In the genomic region with DNA sequence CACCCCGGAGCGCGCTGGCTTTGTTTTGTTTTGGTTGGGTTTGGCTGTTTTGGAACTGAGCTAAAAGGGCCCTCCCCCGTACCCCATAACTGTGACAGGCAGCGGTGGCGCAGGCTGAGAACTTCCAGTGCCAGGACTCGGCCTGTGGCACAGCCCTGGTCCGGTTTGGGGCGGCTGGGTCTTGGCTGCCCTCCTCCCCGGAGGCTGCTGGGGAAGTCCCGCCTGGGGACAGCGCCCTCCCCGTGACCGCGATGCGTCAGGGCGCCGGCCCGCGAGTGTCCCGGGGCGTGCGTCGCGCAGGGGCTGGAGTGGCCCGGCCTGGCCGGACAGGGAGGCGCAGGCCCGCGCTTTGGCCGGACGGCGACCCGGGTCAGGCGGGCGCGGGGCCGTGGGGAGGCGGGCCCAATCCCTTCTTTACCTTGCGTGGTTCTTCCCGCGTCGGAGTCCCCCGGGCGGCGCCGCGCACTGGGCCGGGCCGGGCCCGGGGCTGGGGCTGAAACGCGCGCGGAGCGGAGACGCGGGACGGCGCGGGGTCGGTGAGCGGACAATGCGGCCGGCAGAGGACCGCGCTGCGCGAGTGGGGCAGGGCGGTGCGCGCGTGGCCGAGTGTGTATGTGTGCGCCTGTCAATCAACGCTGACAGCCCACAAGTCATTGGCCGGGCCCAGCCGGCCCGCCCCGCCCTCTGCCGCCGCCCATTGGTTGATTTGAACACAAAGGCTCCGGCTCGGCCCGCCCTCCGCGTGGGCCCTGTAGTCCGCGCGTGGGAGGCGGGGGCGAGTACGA, we compare ENCODE assay signal across 8 mouse cellular contexts. TPM values are rescaled to one million over a fixed set of nuclear protein-coding genes. Genes with fewer than 3 reads are reported as not detected.
DNase-seq lines count a peak whose midpoint lies in the region; ATAC-seq and TF ChIP-seq lines count a peak whose summit lies in the region.

A gene (minus strand): TSS at position 616 of the 785 bp plus-strand sequence.

- ATAC-seq in heart, embryonic 14.5 days (ENCODE audit: insufficient number of reproducible peaks, insufficient read depth, low FRiP score, low read depth), result peak; percentile 83
- peak; percentile 90 for ATAC-seq in liver, embryonic 14.5 days (ENCODE audit: insufficient read depth)
- ATAC-seq in neural tube, embryonic 11.5 days (ENCODE audit: insufficient read depth, low FRiP score, low TSS enrichment), result peak; percentile 93
- ATAC-seq in stomach, postnatal 0 days (ENCODE audit: low FRiP score, low TSS enrichment), result peak; percentile 92

- under 1% methylated on average over 93 of the region's 93 CpGs for WGBS in heart, embryonic 14.5 days
- under 1% methylated on average over 82 of the region's 93 CpGs for WGBS in liver, embryonic 14.5 days (ENCODE audit: insufficient replicate concordance)
- WGBS in neural tube, embryonic 11.5 days, result under 1% methylated on average over 56 of the region's 93 CpGs
- under 1% methylated on average over 79 of the region's 93 CpGs for WGBS in stomach, postnatal 0 days

- DNase-seq in CD4-positive, CD25-positive, alpha-beta regulatory T cell, adult 2 months (ENCODE audit: low read depth, low spot score), result peak; percentile 93
- DNase-seq in fibroblast of lung, adult 2 months (ENCODE audit: low read depth), result peak; percentile 51
- peak; percentile 95 to 97 for DNase-seq in kidney, postnatal 25 days
- peak; percentile 70 to 80 (median 70) for DNase-seq in liver, embryonic 14.5 days (ENCODE audit: low read depth in 3 of 3, low spot score in 3 of 3)
- peak; percentile 92 for DNase-seq in neural tube, embryonic 11.5 days (ENCODE audit: low spot score)
- peak; percentile 91 for DNase-seq in stomach, postnatal 0 days (ENCODE audit: low spot score)

- TF ChIP-seq CTCF in liver, embryonic 14.5 days (IDR thresholded peaks at IDR 0.05; ENCODE audit: low read depth), result peak; percentile 28; the same call in 1 of the 2 replicates
- TF ChIP-seq CTCF in stomach, postnatal 0 days (IDR thresholded peaks at IDR 0.05; ENCODE audit: low read depth), result peak; percentile 16; the same call in 1 of the 2 replicates

- H3K36me3 ChIP-seq in heart, embryonic 14.5 days (ENCODE audit: control insufficient read depth, insufficient read depth, low read length), result peaks cover 32% of the 10 kb centered on the region
- peaks cover 3% of the 10 kb centered on the region; the same call in 1 of the 2 replicates for H3K36me3 ChIP-seq in liver, embryonic 14.5 days (replicated peaks; ENCODE audit: control insufficient read depth, insufficient read depth, low read depth)
- peaks cover 6% of the 10 kb centered on the region for H3K36me3 ChIP-seq in neural tube, embryonic 11.5 days (ENCODE audit: control insufficient read depth, insufficient read depth, low read length)
- H3K36me3 ChIP-seq in stomach, postnatal 0 days (ENCODE audit: control insufficient read depth, insufficient read depth, low read length), result peaks cover 9% of the 10 kb centered on the region

- H3K9me3 ChIP-seq in heart, embryonic 14.5 days (ENCODE audit: control insufficient read depth, low read length), result no peaks in the 10 kb centered on the region
- H3K9me3 ChIP-seq in liver, embryonic 14.5 days (ENCODE audit: control insufficient read depth, low read length), result no peaks in the 10 kb centered on the region
- H3K9me3 ChIP-seq in neural tube, embryonic 11.5 days (ENCODE audit: control insufficient read depth, low read length), result no peaks in the 10 kb centered on the region
- no peaks in the 10 kb centered on the region for H3K9me3 ChIP-seq in stomach, postnatal 0 days (ENCODE audit: control insufficient read depth, low read length)

- H3K27ac ChIP-seq in brown adipose tissue, adult 24 weeks (replicated peaks; ENCODE audit: low read depth, low read length), result peak within 1 kb of the TSS; percentile 89
- H3K27ac ChIP-seq in heart, embryonic 14.5 days (replicated peaks in 1 of 2; ENCODE audit: control insufficient read depth in 1 of 2, insufficient read depth in 1 of 2, low read depth in 2 of 2, low read length in 2 of 2), result peak within 1 kb of the TSS; percentile 87 to 89
- H3K27ac ChIP-seq in liver, embryonic 14.5 days, result peak within 1 kb of the TSS; percentile 16; the same call in 1 of the 2 replicates
- H3K27ac ChIP-seq in neural tube, embryonic 11.5 days (ENCODE audit: low read depth, low read length), result peak within 1 kb of the TSS; percentile 53; the same call in 1 of the 2 replicates
- H3K27ac ChIP-seq in stomach, postnatal 0 days (replicated peaks), result peak within 1 kb of the TSS; percentile 91

- peak within 1 kb of the TSS; percentile 91 for H3K4me2 ChIP-seq in heart, embryonic 14.5 days (ENCODE audit: low read length)
- peak within 1 kb of the TSS; percentile 98 for H3K4me2 ChIP-seq in liver, embryonic 14.5 days (ENCODE audit: low read depth)
- H3K4me2 ChIP-seq in neural tube, embryonic 11.5 days (ENCODE audit: low read depth), result peak within 1 kb of the TSS; percentile 83
- peak within 1 kb of the TSS; percentile 93 for H3K4me2 ChIP-seq in stomach, postnatal 0 days (replicated peaks; ENCODE audit: low read depth)

- no peak; the same call in 1 of the 2 replicates for TF ChIP-seq EP300 in liver, embryonic 14.5 days (IDR thresholded peaks at IDR 0.05; ENCODE audit: low read depth)
- TF ChIP-seq EP300 in stomach, postnatal 0 days (optimal IDR thresholded peaks at IDR 0.05), result no peak

- peaks cover 17% of the 10 kb centered on the region for H3K4me1 ChIP-seq in brown adipose tissue, adult 24 weeks (ENCODE audit: control insufficient read depth, insufficient read depth, insufficient read length, low read length)
- peaks cover 15 to 35% of the 10 kb centered on the region in 2 experiments for H3K4me1 ChIP-seq in heart, embryonic 14.5 days (ENCODE audit: control insufficient read depth in 2 of 2, insufficient read depth in 2 of 2, low read length in 2 of 2)
- H3K4me1 ChIP-seq in liver, embryonic 14.5 days (replicated peaks; ENCODE audit: control insufficient read depth in 2 of 2, insufficient read depth in 2 of 2, low read length in 1 of 2), result peaks cover 15 to 16% of the 10 kb centered on the region in 2 experiments
- H3K4me1 ChIP-seq in neural tube, embryonic 11.5 days (ENCODE audit: control insufficient read depth, insufficient read depth, low read length), result peaks cover 12% of the 10 kb centered on the region
- peaks cover 3% of the 10 kb centered on the region; the same call in 1 of the 2 replicates for H3K4me1 ChIP-seq in stomach, postnatal 0 days (replicated peaks; ENCODE audit: control insufficient read depth, insufficient read depth)

- H3K27me3 ChIP-seq in heart, embryonic 14.5 days (ENCODE audit: control insufficient read depth, insufficient read depth, low read length), result no peaks in the 10 kb centered on the region
- no peaks in the 10 kb centered on the region for H3K27me3 ChIP-seq in liver, embryonic 14.5 days (ENCODE audit: control insufficient read depth, insufficient read depth, low read length)
- H3K27me3 ChIP-seq in neural tube, embryonic 11.5 days (ENCODE audit: control insufficient read depth, insufficient read depth, low read length), result no peaks in the 10 kb centered on the region
- no peaks in the 10 kb centered on the region for H3K27me3 ChIP-seq in stomach, postnatal 0 days (ENCODE audit: control insufficient read depth, insufficient read depth, low read length)

- peak within 1 kb of the TSS; percentile 91 for H3K4me3 ChIP-seq in brown adipose tissue, adult 24 weeks (ENCODE audit: insufficient read depth, low read depth, low read length)
- peak within 1 kb of the TSS; percentile 77 to 93 for H3K4me3 ChIP-seq in heart, embryonic 14.5 days (ENCODE audit: control insufficient read depth in 1 of 2, insufficient read depth in 1 of 2, low read depth in 1 of 2, low read length in 2 of 2)
- H3K4me3 ChIP-seq in liver, embryonic 14.5 days (ENCODE audit: insufficient read depth in 1 of 2, low read depth in 2 of 2, low read length in 2 of 2), result peak within 1 kb of the TSS; percentile 77 to 86
- peak within 1 kb of the TSS; percentile 98 for H3K4me3 ChIP-seq in neural tube, embryonic 11.5 days (ENCODE audit: low read depth, low read length)
- H3K4me3 ChIP-seq in stomach, postnatal 0 days (ENCODE audit: low read depth, low read length), result peak within 1 kb of the TSS; percentile 98

- H3K9ac ChIP-seq in heart, embryonic 14.5 days (ENCODE audit: low read length), result peak within 1 kb of the TSS; percentile 89
- H3K9ac ChIP-seq in liver, embryonic 14.5 days (replicated peaks), result peak within 1 kb of the TSS; percentile 74
- peak within 1 kb of the TSS; percentile 93 for H3K9ac ChIP-seq in neural tube, embryonic 11.5 days (ENCODE audit: low read length)
- peak within 1 kb of the TSS; percentile 98 for H3K9ac ChIP-seq in stomach, postnatal 0 days (ENCODE audit: low read length)

RNA-seq across cellular contexts. Expression of the gene that starts here (rescaled TPM):
- 49.2 and 105 TPM in 2 replicates for polyA plus RNA-seq in brown adipose tissue, adult 24 weeks (2012; ENCODE audit: insufficient read depth, insufficient read length, missing spikeins)
- polyA plus RNA-seq in heart, embryonic 14.5 days (2014; fragmentation: Nextera tagmentation; extraction: Ambion mirVana), result 6.7 and 7.7 TPM in 2 replicates
- polyA plus RNA-seq in liver, embryonic 14.5 days (2012; rRNA removed), result 6.2 and 7.0 TPM in 2 replicates
- 1.6 TPM in 2 replicates for polyA plus RNA-seq in liver, embryonic 14.5 days (2014; fragmentation: Nextera tagmentation; extraction: Ambion mirVana)
- 6.1 and 10.2 TPM in 2 replicates for polyA plus RNA-seq in neural tube, embryonic 11.5 days (2014; fragmentation: Nextera tagmentation; extraction: Ambion mirVana)
- 2.2 TPM in 2 replicates for polyA plus RNA-seq in stomach, postnatal 0 days (2015; fragmentation: Nextera tagmentation; extraction: Ambion mirVana)

Comparison
In these comparisons a context has a peak if more than half of its experiments do, and no peak if none do; other contexts are left out.
1. Peak in every context shown above with its lines: DNase-seq, ATAC-seq, H3K4me3 ChIP-seq and H3K27ac ChIP-seq.
2. H3K27ac ChIP-seq: peak in every context shown above with its lines; median percentile 91 in stomach, postnatal 0 days; 89 in brown adipose tissue, adult 24 weeks; 88 in heart, embryonic 14.5 days; 53 in neural tube, embryonic 11.5 days; 16 in liver, embryonic 14.5 days.